Mouse (Mus musculus) kidney, adult 2 months (tissue): ENCODE measurements at regions not wholly inside any gene's neighbourhood (a gene's known extent, or its start where the extent isn't known, plus 50 kb on each side); places are given as distances from the start of the nearest gene placed in this dataset.

ENCODE experiments used
- DNase-seq: peaks from one replicate; pipeline ENCODE4 v3.0.0; 2021
- H3K27ac ChIP-seq: fragments of 200-500 bp; 2 replicates; pipeline ENCODE4 v1.5.1; 2012; ENCODE audit warnings: low read depth, low read length, control low read depth, inconsistent platforms; ENCODE audit not compliant: insufficient read depth
- H3K27me3 ChIP-seq: fragments of 200-500 bp; replicated peaks from 2 replicates; pipeline ENCODE4 v1.6.1; 2012; ENCODE audit warnings: mild to moderate bottlenecking, moderate library complexity, low read length, inconsistent platforms; ENCODE audit not compliant: control insufficient read depth, insufficient read depth
- H3K36me3 ChIP-seq: fragments of 200-500 bp; 2 replicates; pipeline ENCODE4 v1.6.1; 2012; ENCODE audit warnings: mild to moderate bottlenecking, moderate library complexity, low read length, inconsistent platforms; ENCODE audit not compliant: control insufficient read depth, insufficient read depth
- H3K4me1 ChIP-seq: fragments of 200-500 bp; 2 replicates; pipeline ENCODE4 v1.6.1; 2011; ENCODE audit warnings: low read length; ENCODE audit not compliant: control insufficient read depth, insufficient read depth
- H3K4me3 ChIP-seq: fragments of 200-500 bp; 2 replicates; pipeline ENCODE4 v1.5.1; 2011; ENCODE audit warnings: mild to moderate bottlenecking, low read depth, low read length, control low read depth; ENCODE audit not compliant: insufficient read depth
- CTCF ChIP-seq: fragments of 200-500 bp; conservative IDR thresholded peaks from 2 replicates; pipeline ENCODE4 v1.5.1; 2011; ENCODE audit warnings: low read depth, mild to moderate bottlenecking, control low read depth, low read length, moderate library complexity, mixed read lengths; ENCODE audit not compliant: insufficient read depth, insufficient read length
- POLR2A ChIP-seq: fragments of 200-500 bp; IDR thresholded peaks from one replicate; pipeline ENCODE4 v1.6.1; 2011; ENCODE audit warnings: low read depth, low read length, control low read depth
- WGBS: fragments of 180-500 bp; shearing (Covaris S2); methylation state at CpG from one replicate; pipeline ENCODE4 v1.1.7; 2018; 5-methylcytosine and 5-hydroxymethylcytosine counted together

DNA sequence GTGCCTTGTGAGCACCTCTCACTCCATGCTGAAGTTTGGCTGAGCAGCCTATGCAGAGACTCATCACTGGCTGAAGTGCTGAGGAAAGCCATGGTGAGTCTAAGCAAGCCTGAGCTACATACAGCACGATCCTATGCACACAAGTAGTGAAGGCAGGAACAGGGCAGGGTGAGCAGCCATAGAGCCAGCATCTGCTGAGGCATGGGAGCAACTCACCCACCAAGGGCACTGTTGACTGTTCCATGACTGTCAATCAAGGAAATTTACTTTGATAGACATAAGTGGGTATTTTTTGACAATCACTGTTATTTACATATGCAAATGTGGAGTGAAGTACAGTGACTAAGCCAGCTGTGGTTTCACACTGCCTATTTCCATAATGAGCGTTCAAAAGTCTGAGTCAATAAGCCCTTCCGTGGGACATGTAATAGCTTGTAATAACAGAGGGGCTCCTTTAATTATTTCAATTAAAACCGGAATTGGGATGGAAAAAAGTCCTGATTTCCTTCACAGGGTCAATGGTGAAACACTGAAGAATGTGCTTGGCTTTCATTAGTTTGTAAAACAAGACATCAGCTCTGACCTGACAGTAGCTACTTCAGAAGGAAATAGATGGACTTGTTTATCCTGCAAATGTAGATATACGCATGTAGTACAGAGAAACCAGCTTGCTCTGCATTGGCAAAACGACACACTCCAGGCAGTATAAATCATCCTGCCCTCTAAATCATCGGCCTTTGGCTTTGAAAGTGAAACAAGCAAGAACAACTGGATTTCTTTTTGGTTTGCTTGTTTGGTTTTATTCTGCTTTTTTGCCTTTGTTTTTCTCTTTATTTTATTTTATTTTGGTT lies 62.1 kb downstream of the Tuba3b start:
- no peaks in the 10 kb centered on the region; the same call in 1 of the 2 replicates for H3K4me1 ChIP-seq
- H3K36me3 ChIP-seq: no peaks in the 10 kb centered on the region
- 47% methylated on average over 7 of the region's 7 CpGs for WGBS
- H3K4me3 ChIP-seq: no peak overlapping the region
- TF ChIP-seq POLR2A (no peak), CTCF (no peak)
- no peaks in the 10 kb centered on the region for H3K27me3 ChIP-seq
- peak; percentile 44 for DNase-seq
- no peak overlapping the region for H3K27ac ChIP-seq

DNA sequence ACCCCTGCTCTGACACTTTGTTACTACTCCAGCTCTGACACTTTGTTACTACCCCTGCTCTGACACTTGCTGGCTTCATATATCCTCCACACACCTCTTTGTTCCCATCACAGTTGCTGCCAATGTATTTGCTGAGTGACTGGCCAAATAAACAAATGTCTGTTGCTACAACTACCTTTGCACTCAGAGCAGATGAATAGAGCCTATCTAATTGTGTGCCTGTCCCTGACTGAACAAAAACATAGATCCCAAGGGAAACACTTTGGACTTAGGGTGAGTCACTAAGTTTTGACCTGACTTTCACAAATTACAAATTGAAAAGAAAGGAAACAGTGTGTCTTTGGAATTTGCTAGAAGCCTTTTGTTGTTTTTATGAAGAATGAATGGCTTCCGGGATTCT lies 64.0 kb downstream of the Tuba3b start:
- DNase-seq: peak; percentile 19
- TF ChIP-seq POLR2A (no peak), CTCF (no peak)
- Histone ChIP-seq H3K36me3 (no peaks in the 10 kb centered on the region), H3K27me3 (no peaks in the 10 kb centered on the region), H3K4me3 (no peak overlapping the region), H3K4me1 (no peaks in the 10 kb centered on the region; the same call in 1 of the 2 replicates), H3K27ac (no peak overlapping the region)
- WGBS: 67% methylated on average over 1 of the region's 1 CpGs

DNA sequence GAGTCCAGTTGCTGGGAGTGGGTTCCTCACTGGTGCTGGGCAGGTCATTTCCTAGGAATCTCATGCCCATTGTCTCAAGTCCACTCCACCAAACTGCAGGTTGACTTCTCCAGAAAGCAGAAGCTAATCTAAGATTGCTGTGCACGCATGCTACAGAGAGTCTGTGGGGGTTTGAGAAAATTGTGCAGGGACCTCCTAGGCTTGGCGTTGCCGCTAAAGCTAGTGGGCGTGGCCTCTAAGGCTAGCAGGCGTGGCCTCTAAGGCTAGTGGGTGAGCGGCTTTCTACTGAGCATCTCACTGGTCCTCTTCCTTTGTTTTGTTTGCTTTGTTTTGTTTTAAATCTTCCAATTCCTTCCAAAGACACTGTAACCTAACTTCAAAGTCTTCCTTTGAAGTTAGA lies 59.5 kb upstream of the Rassf8 start:
- no peaks in the 10 kb centered on the region for H3K36me3 ChIP-seq
- 66% methylated on average over 6 of the region's 6 CpGs for WGBS

DNA sequence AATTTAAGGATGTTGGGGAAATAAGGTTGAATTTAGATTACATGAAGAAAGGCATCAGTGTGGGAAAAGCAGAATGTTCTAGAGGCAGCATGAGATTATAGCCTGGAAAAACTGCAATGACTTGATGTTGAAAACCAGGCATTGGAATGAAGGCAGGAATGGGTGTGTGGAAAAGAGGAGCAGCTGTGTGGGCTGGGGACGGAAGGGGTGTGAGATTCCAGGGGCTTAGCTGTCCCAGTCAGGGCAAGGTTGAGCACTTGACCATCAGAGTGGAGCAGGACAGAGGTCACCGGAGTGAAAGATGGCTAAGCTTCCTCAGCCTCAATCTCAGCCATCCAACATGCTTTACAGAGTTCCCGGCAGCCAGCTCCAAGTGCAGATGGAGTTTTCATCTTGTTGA lies 54.9 kb upstream of the Rassf8 start:
- no peaks in the 10 kb centered on the region for H3K36me3 ChIP-seq

More for the DNA sequence above, 59.5 kb upstream of the Rassf8 start:
- no peak overlapping the region for H3K4me3 ChIP-seq
- H3K27ac ChIP-seq: no peak overlapping the region
- no peak for DNase-seq
- H3K27me3 ChIP-seq: no peaks in the 10 kb centered on the region
- no peak for TF ChIP-seq CTCF
- TF ChIP-seq POLR2A: no peak
- H3K4me1 ChIP-seq: no peaks in the 10 kb centered on the region

DNA sequence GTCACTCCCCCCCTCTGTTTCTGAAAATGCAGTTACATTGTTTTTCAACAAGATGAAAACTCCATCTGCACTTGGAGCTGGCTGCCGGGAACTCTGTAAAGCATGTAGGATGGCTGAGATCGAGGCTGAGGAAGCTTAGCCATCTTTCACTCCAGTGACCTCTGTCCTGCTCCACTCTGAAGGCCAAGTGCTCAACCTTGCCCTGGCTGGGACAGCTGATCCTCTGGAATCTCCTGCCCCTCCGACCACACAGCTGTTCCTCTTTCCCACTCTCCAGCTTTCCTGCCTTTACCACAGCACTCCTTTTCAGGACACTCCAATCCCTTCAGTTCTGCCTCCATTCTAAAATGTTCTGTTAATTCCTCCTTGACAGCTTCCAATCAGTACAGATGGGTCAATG lies 51.7 kb upstream of the Rassf8 start:
- H3K27me3 ChIP-seq: no peaks in the 10 kb centered on the region
- no peak overlapping the region for H3K27ac ChIP-seq
- TF ChIP-seq CTCF: no peak
- no peak for TF ChIP-seq POLR2A
- no peaks in the 10 kb centered on the region for H3K36me3 ChIP-seq
- H3K4me3 ChIP-seq: no peak overlapping the region
- H3K4me1 ChIP-seq: no peaks in the 10 kb centered on the region
- DNase-seq: peak; percentile 31
- 43% methylated on average over 3 of the region's 3 CpGs for WGBS

More for the DNA sequence above, 54.9 kb upstream of the Rassf8 start:
- DNase-seq: no peak
- Histone ChIP-seq H3K27me3 (no peaks in the 10 kb centered on the region), H3K4me3 (no peak overlapping the region), H3K4me1 (no peaks in the 10 kb centered on the region), H3K27ac (no peak overlapping the region)
- 37% methylated on average over 3 of the region's 3 CpGs for WGBS
- no peak for TF ChIP-seq CTCF
- TF ChIP-seq POLR2A: no peak
